Mouse (Mus musculus) CH12.LX (cell line): Measurements from ENCODE around the gene Cx3cr1. TPM values are rescaled to one million over a fixed set of nuclear protein-coding genes. Genes with fewer than 3 reads are reported as not detected.

Experiments
- DNase-seq: peaks from one replicate; pipeline ENCODE4 v3.0.0-alpha.2; 2013; ENCODE audit errors: extremely low read depth
- H3K27ac ChIP-seq: 2 replicates; pipeline ENCODE4 v1.5.1; 2012; ENCODE audit warnings: low read depth, mild to moderate bottlenecking, control low read depth, moderate library complexity; ENCODE audit not compliant: insufficient read depth
- H3K27me3 ChIP-seq: replicated peaks from 2 replicates; pipeline ENCODE3; 2012; ENCODE audit warnings: inconsistent platforms
- H3K36me3 ChIP-seq, 2 experiments: replicated peaks in 1 of 2; 2 replicates each; pipeline versions ENCODE3 to v1.6.1; 2012; ENCODE audit warnings: inconsistent platforms in 1 of 2, low read length in 1 of 2, mild to moderate bottlenecking in 1 of 2, mixed read lengths in 1 of 2, moderate library complexity in 1 of 2; ENCODE audit not compliant: control insufficient read depth in 1 of 2, insufficient read depth in 1 of 2
- H3K4me1 ChIP-seq, 2 experiments: 2 replicates each; pipeline ENCODE4 v1.6.1; 2012; ENCODE audit warnings: inconsistent platforms in 1 of 2, moderate library complexity in 1 of 2; ENCODE audit not compliant: insufficient read depth in 2 of 2, control insufficient read depth in 1 of 2
- H3K4me2 ChIP-seq: 2 replicates; pipeline ENCODE4 v1.6.1; 2012; ENCODE audit warnings: low read depth, mild to moderate bottlenecking, control low read depth; ENCODE audit not compliant: poor library complexity, insufficient read depth, severe bottlenecking
- H3K4me3 ChIP-seq, 3 experiments: fragments of 150-350 bp in 1 of 3; sonication (generic) in 1 of 3; replicated peaks in 1 of 3; 2 replicates each; pipeline versions ENCODE3 to v1.5.1; 2011 to 2012; ENCODE audit warnings: low read depth in 2 of 3, low read length in 2 of 3, mild to moderate bottlenecking in 2 of 3, moderate library complexity in 2 of 3, control low read depth in 1 of 3, improper control_type of control experiment in 1 of 3, inconsistent platforms in 1 of 3, mixed read lengths in 1 of 3; ENCODE audit not compliant: poor library complexity in 1 of 3
- H3K79me2 ChIP-seq: replicated peaks from 2 replicates; pipeline ENCODE4 v1.6.1; 2012; ENCODE audit warnings: mild to moderate bottlenecking, moderate library complexity; ENCODE audit not compliant: control insufficient read depth, poor library complexity, insufficient read depth, severe bottlenecking; ENCODE audit errors: extremely low read depth
- H3K9ac ChIP-seq: 2 replicates; pipeline ENCODE4 v1.6.1; 2012; ENCODE audit warnings: low read depth, mild to moderate bottlenecking, control low read depth, moderate library complexity; ENCODE audit not compliant: insufficient read depth
- H3K9me3 ChIP-seq: replicated peaks from 2 replicates; pipeline ENCODE3; 2012; ENCODE audit warnings: low read length, inconsistent platforms, mixed read lengths
- CHD1 ChIP-seq: IDR thresholded peaks from 2 replicates; pipeline ENCODE4 v1.6.1; 2012; ENCODE audit warnings: low read depth, low read length, improper control_type of control experiment, inconsistent platforms
- CHD2 ChIP-seq: IDR thresholded peaks from 2 replicates; pipeline ENCODE4 v1.6.1; 2011; ENCODE audit warnings: low read length, improper control_type of control experiment
- EP300 ChIP-seq: IDR thresholded peaks from 2 replicates; pipeline ENCODE4 v1.6.1; 2011; ENCODE audit warnings: low read length, improper control_type of control experiment
- ETS1 ChIP-seq: conservative IDR thresholded peaks from 2 replicates; pipeline ENCODE4 v1.6.1; 2012; ENCODE audit warnings: low read depth, mild to moderate bottlenecking, inconsistent platforms, low read length, improper control_type of control experiment, moderate library complexity
- GABPA ChIP-seq: IDR thresholded peaks from 2 replicates; pipeline ENCODE4 v1.6.1; 2012; ENCODE audit warnings: low read depth, low read length, improper control_type of control experiment, inconsistent platforms; ENCODE audit not compliant: insufficient replicate concordance
- HCFC1 ChIP-seq: IDR thresholded peaks from 2 replicates; pipeline ENCODE4 v1.6.1; 2012; ENCODE audit warnings: low read depth, mild to moderate bottlenecking, inconsistent platforms, low read length, improper control_type of control experiment
- JUND ChIP-seq: conservative IDR thresholded peaks from 2 replicates; pipeline ENCODE4 v1.6.1; 2011; ENCODE audit warnings: low read depth, low read length, improper control_type of control experiment
- MAFK ChIP-seq: IDR thresholded peaks from 2 replicates; pipeline ENCODE4 v1.6.1; 2011; ENCODE audit warnings: low read length, improper control_type of control experiment; ENCODE audit not compliant: insufficient replicate concordance
- MAX ChIP-seq: IDR thresholded peaks from 2 replicates; pipeline ENCODE4 v1.6.1; 2011; ENCODE audit warnings: low read length, improper control_type of control experiment
- MAZ ChIP-seq: IDR thresholded peaks from 2 replicates; pipeline ENCODE4 v1.6.1; 2012; ENCODE audit warnings: low read depth, mild to moderate bottlenecking, inconsistent platforms, low read length, improper control_type of control experiment, moderate library complexity
- MXI1 ChIP-seq: IDR thresholded peaks from 2 replicates; pipeline ENCODE4 v1.6.1; 2011; ENCODE audit warnings: mild to moderate bottlenecking, low read depth, low read length, improper control_type of control experiment
- NELFE ChIP-seq: IDR thresholded peaks from 2 replicates; pipeline ENCODE4 v1.6.1; 2011; ENCODE audit warnings: low read depth, low read length, improper control_type of control experiment
- NRF1 ChIP-seq: IDR thresholded peaks from 2 replicates; pipeline ENCODE4 v1.6.1; 2014; ENCODE audit warnings: low read depth, mild to moderate bottlenecking, inconsistent platforms, low read length, improper control_type of control experiment, moderate library complexity
- PAX5 ChIP-seq: IDR thresholded peaks from 2 replicates; pipeline ENCODE4 v1.6.1; 2012; ENCODE audit warnings: low read length, inconsistent platforms, mixed read lengths
- POLR2A ChIP-seq: IDR thresholded peaks from 2 replicates; pipeline ENCODE4 v1.6.1; 2011; ENCODE audit warnings: low read depth, mild to moderate bottlenecking, improper control_type of control experiment, low read length
- POLR2AphosphoS2 ChIP-seq: IDR thresholded peaks from 2 replicates; pipeline ENCODE4 v1.6.1; 2011; ENCODE audit warnings: low read depth, low read length, improper control_type of control experiment
- RAD21 ChIP-seq: IDR thresholded peaks from 2 replicates; pipeline ENCODE4 v1.6.1; 2011; ENCODE audit warnings: low read depth, mild to moderate bottlenecking, low read length, improper control_type of control experiment, moderate library complexity
- RCOR1 ChIP-seq: conservative IDR thresholded peaks from 2 replicates; pipeline ENCODE4 v1.6.1; 2012; ENCODE audit warnings: low read depth, mild to moderate bottlenecking, inconsistent platforms, low read length, improper control_type of control experiment
- TBP ChIP-seq: conservative IDR thresholded peaks from 2 replicates; pipeline ENCODE4 v1.6.1; 2011; ENCODE audit warnings: low read depth, low read length, improper control_type of control experiment
- TCF12 ChIP-seq: IDR thresholded peaks from 2 replicates; pipeline ENCODE4 v1.6.1; 2014; ENCODE audit warnings: low read depth, mild to moderate bottlenecking, inconsistent platforms, low read length, improper control_type of control experiment
- USF1 ChIP-seq: IDR thresholded peaks from 2 replicates; pipeline ENCODE4 v1.6.1; 2014; ENCODE audit warnings: low read depth, mild to moderate bottlenecking, inconsistent platforms, low read length, improper control_type of control experiment
- ZKSCAN1 ChIP-seq: IDR thresholded peaks from 2 replicates; pipeline ENCODE4 v1.6.1; 2012; ENCODE audit warnings: low read depth, inconsistent platforms, low read length, improper control_type of control experiment, borderline replicate concordance
- ZNF384 ChIP-seq: IDR thresholded peaks from 2 replicates; pipeline ENCODE4 v1.6.1; 2012; ENCODE audit warnings: low read depth, low read length, improper control_type of control experiment, inconsistent platforms
- dilution Hi-C: fragments of 300-500 bp; cut with MboI; formaldehyde crosslinking; loops from 2 replicates; pipeline ENCODE4 v1.14.3; 2020; ENCODE audit warnings: low sequenced_read_pairs; ENCODE audit not compliant: extremely low pct_unique_long_range_greater_than_20kb, extremely low pct_ligation_motif_present
- in situ Hi-C: fragments of 300-500 bp; cut with MboI; formaldehyde crosslinking; loops from 3 replicates; pipeline ENCODE4 v1.14.3; 2019; ENCODE audit warnings: low sequenced_read_pairs, low pct_ligation_motif_present, low pct_unique_long_range_greater_than_20kb, mixed read lengths
- polyA plus RNA-seq: library from polyadenylated mRNA; unstranded; fragments of >175 nt; gene quantifications from 2 replicates; pipeline ENCODE4 v1.2.1, GENCODE M21; 2012; ENCODE audit warnings: low read depth; ENCODE audit not compliant: insufficient read length
- total RNA-seq, 2 experiments: library from RNA; depleted of rRNA; stranded (reverse); fragments of 300-350 nt in 1 of 2; fragments of >200 nt in 1 of 2; gene quantifications; 2 replicates each; pipeline ENCODE4 v1.2.3; 2012 to 2014

Gene Cx3cr1
- total and polyA plus RNA-seq, 3 experiments: 0.06 TPM; not detected in 2

GRCm38 (mm10) chr9:119941861-119942260 lies 127.8 kb downstream of the Cx3cr1 start:
- H3K9me3 ChIP-seq: no peaks in the 10 kb centered on the region
- H3K9ac ChIP-seq: no peak overlapping the region
- H3K27me3 ChIP-seq: no peaks in the 10 kb centered on the region
- H3K4me3 ChIP-seq: no peak overlapping the region
- no peaks in the 10 kb centered on the region for H3K36me3 ChIP-seq
- no peak overlapping the region for H3K27ac ChIP-seq
- DNase-seq: no peak
- H3K4me1 ChIP-seq: peaks cover 16 to 53% of the 10 kb centered on the region in 2 experiments
- no peaks in the 10 kb centered on the region for H3K79me2 ChIP-seq
- H3K4me2 ChIP-seq: no peak overlapping the region
- TF ChIP-seq NRF1: no peak
- no peak for TF ChIP-seq HCFC1
- no peak for TF ChIP-seq POLR2AphosphoS2
- TF ChIP-seq ZKSCAN1: no peak
- no peak for TF ChIP-seq CHD1
- no peak for TF ChIP-seq POLR2A
- TF ChIP-seq, all 38 proteins: peak for 0
- in situ Hi-C loops: no loop called here
- dilution Hi-C loops: no loop called here

- Histone ChIP-seq H3K9me3 (no peaks in the 10 kb centered on the region), H3K36me3 (no peaks in the 10 kb centered on the region), H3K27ac (no peak overlapping the region), H3K4me2 (no peak overlapping the region), H3K4me3 (no peak overlapping the region), H3K27me3 (no peaks in the 10 kb centered on the region), H3K79me2 (no peaks in the 10 kb centered on the region), H3K4me1 (peaks cover 16 to 50% of the 10 kb centered on the region in 2 experiments), H3K9ac (no peak overlapping the region)
- TF ChIP-seq PAX5 (no peak), POLR2A (no peak), HCFC1 (no peak), USF1 (no peak), TBP (no peak), MAX (no peak), MAZ (no peak), ETS1 (no peak), CHD2 (no peak), NELFE (no peak), RAD21 (no peak), RCOR1 (no peak), TCF12 (no peak), NRF1 (no peak), GABPA (no peak), MXI1 (no peak), EP300 (no peak), JUND (no peak), ZNF384 (no peak), MAFK (no peak)
- in situ Hi-C loops: no loop called here
- dilution Hi-C loops: no loop called here
- DNase-seq: no peak
Measured at GRCm38 (mm10) chr9:119941407-119941806, 128.3 kb downstream of the Cx3cr1 start.
